Mouse (Mus musculus) neural tube, embryonic 15.5 days (tissue): ENCODE results near the gene Lama5. TPM values are rescaled to one million over a fixed set of nuclear protein-coding genes. Genes with fewer than 3 reads are reported as not detected.
"Not testable (repeated sequence)": the region's sequence is repeated elsewhere in the genome, so short reads cannot be mapped to it uniquely, and the experiment has no call there.

Experiments
- ATAC-seq: fragments of 200-750 bp; cut with Nextera tagmentation; 2 replicates; pipeline ENCODE4 v1.8.0; 2017; ENCODE audit warnings: mild to moderate bottlenecking, moderate TSS enrichment, moderate library complexity; ENCODE audit not compliant: low FRiP score
- H3K27ac ChIP-seq: fragments of 300-500 bp; sonication (generic); replicated peaks from 2 replicates; pipeline ENCODE4 v1.5.1; 2015; ENCODE audit warnings: mild to moderate bottlenecking, inconsistent platforms
- H3K27me3 ChIP-seq: fragments of 300-500 bp; sonication (generic); replicated peaks from 2 replicates; pipeline ENCODE4 v1.6.1; 2015; ENCODE audit warnings: inconsistent platforms
- H3K36me3 ChIP-seq: fragments of 300-500 bp; sonication (generic); 2 replicates; pipeline ENCODE4 v1.6.1; 2015; ENCODE audit warnings: inconsistent platforms
- H3K4me1 ChIP-seq: fragments of 300-500 bp; sonication (generic); 2 replicates; pipeline ENCODE4 v1.6.1; 2015; ENCODE audit warnings: inconsistent platforms
- H3K4me2 ChIP-seq: fragments of 300-500 bp; sonication (generic); 2 replicates; pipeline ENCODE4 v1.6.1; 2015; ENCODE audit warnings: inconsistent platforms, mild to moderate bottlenecking, moderate library complexity
- H3K4me3 ChIP-seq: fragments of 300-500 bp; sonication (generic); replicated peaks from 2 replicates; pipeline ENCODE4 v1.5.1; 2015; ENCODE audit warnings: mild to moderate bottlenecking, inconsistent platforms
- H3K9ac ChIP-seq: fragments of 300-500 bp; sonication (generic); replicated peaks from 2 replicates; pipeline ENCODE4 v1.6.1; 2015; ENCODE audit warnings: mild to moderate bottlenecking, inconsistent platforms
- H3K9me3 ChIP-seq: fragments of 300-500 bp; sonication (generic); replicated peaks from 2 replicates; pipeline ENCODE4 v1.6.1; 2016; ENCODE audit warnings: inconsistent platforms
- WGBS: fragments of 180-500 bp; shearing (Covaris S2); methylation state at CpG from one replicate; pipeline ENCODE4 v1.1.7; 2015; ENCODE audit warnings: mixed read lengths; 5-methylcytosine and 5-hydroxymethylcytosine counted together
- polyA plus RNA-seq: library from polyadenylated mRNA; unstranded; fragments of >200 nt; fragmentation: Nextera tagmentation; extraction: Ambion mirVana; gene quantifications from 2 replicates; pipeline ENCODE4 v1.2.1, GENCODE M21; 2015

Gene Lama5
- polyA plus RNA-seq, 1 experiment from 2014 or later, result 1.2 TPM

DNA sequence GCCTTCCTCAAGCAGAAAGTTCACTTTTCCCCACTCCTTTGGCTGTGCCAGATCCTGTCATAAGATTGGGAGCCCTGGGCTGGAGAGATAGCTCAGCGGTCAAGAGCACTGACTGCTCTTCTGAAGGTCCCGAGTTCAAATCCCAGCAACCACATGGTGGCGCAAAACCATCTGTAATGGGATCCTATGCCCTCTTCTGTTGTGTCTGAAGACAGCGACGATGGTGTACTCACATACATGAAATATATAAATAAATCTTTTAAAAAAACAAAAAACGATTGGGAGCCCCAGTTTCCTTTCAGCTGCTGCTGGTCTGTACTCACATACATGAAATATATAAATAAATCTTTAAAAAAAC lies 40.9 kb downstream of the Lama5 start:
- Histone ChIP-seq H3K9ac (no peak overlapping the region), H3K27me3 (no peaks in the 10 kb centered on the region), H3K4me3 (no peak overlapping the region), H3K27ac (no peak overlapping the region), H3K9me3 (no peaks in the 10 kb centered on the region), H3K36me3 (no peaks in the 10 kb centered on the region), H3K4me1 (no peaks in the 10 kb centered on the region), H3K4me2 (no peak overlapping the region)
- 85% methylated on average over 6 of the region's 6 CpGs for WGBS
- no peak for ATAC-seq

DNA sequence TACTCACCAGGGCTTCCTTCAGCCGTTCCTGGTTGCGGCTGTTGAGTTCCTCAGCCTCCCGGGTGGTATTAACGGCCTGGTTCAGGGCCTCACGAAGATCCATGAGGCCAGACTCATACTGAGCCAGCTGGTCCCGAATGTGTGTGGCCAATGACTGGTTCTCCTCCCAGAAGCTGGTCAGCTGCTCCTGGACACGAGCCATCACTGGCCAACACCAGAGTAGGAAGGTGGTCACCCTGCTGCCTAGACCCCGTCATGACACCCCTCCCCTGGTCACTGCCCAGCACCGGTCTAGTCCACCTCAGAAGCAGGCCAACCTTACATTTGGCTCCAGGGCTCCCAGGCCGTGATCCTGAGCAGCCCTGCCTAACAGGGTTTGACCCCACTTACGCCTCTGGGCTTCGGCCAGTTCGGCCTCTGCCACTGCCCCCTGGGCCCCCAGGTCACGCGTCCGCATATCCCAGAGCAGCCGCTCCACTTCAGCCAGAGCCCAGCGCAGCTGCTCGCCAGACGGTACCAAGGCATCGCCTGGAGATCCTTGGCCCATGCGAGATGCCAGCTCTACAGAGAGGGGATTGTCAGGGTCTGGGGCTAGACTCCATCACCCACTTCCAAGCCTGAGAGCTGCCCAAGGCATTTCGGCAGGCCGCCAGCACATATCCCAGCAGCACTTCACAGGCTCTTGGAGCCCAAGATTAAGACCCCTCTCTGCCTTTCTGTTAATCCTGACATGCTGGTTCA lies 41.5 kb downstream of the Lama5 start:
- Histone ChIP-seq H3K36me3 (peaks cover 3% of the 10 kb centered on the region; the same call in 1 of the 2 replicates), H3K27me3 (no peaks in the 10 kb centered on the region), H3K4me2 (no peak overlapping the region), H3K9me3 (no peaks in the 10 kb centered on the region), H3K4me1 (no peaks in the 10 kb centered on the region), H3K27ac (no peak overlapping the region), H3K4me3 (no peak overlapping the region), H3K9ac (no peak overlapping the region)
- no peak for ATAC-seq
- 90% methylated on average over 24 of the region's 24 CpGs for WGBS

GRCm38 (mm10) chr2:180181542-180181941 lies 44.1 kb downstream of the Lama5 start:
- H3K4me3 ChIP-seq, result no peak overlapping the region
- no peak for ATAC-seq
- no peak overlapping the region for H3K4me2 ChIP-seq
- no peaks in the 10 kb centered on the region for H3K4me1 ChIP-seq
- H3K27ac ChIP-seq, result no peak overlapping the region
- no peak overlapping the region for H3K9ac ChIP-seq
- WGBS, result 85% methylated on average over 9 of the region's 9 CpGs
- H3K36me3 ChIP-seq, result peaks cover 27% of the 10 kb centered on the region
- no peaks in the 10 kb centered on the region for H3K9me3 ChIP-seq
- H3K27me3 ChIP-seq, result no peaks in the 10 kb centered on the region

DNA sequence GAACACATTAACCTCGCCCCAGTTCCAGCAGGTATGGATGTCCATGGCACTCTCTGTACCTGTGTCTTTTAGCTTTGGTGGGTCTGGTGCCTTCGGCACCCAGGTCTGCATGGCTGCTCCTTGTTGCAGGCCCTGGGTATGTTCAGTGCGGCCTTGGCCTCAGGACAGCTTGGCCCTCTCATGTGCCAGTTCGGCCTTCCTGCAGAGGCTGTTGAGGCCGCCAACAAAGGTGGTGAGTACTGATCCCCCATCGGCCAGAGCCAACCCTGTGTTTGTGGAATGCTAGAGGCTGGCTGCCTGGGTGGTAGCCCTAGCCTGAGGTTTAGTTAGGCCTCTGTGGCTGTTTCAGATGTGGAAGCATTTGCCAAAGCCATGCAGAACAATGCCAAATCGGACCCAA lies 49.9 kb downstream of the Lama5 start:
- ATAC-seq, result no peak
- Histone ChIP-seq H3K27ac (no peak overlapping the region), H3K4me3 (no peak overlapping the region), H3K36me3 (peaks cover 57% of the 10 kb centered on the region), H3K9me3 (no peaks in the 10 kb centered on the region), H3K27me3 (no peaks in the 10 kb centered on the region), H3K9ac (no peak overlapping the region), H3K4me1 (peaks cover 26% of the 10 kb centered on the region), H3K4me2 (no peak overlapping the region)
- 94% methylated on average over 7 of the region's 7 CpGs for WGBS

- 97% methylated on average over 5 of the region's 5 CpGs for WGBS
- no peak overlapping the region for H3K4me2 ChIP-seq
- no peaks in the 10 kb centered on the region for H3K9me3 ChIP-seq
- no peak overlapping the region for H3K27ac ChIP-seq
- H3K9ac ChIP-seq, result no peak overlapping the region
- H3K4me3 ChIP-seq, result no peak overlapping the region
- ATAC-seq, result no peak
- H3K4me1 ChIP-seq, result peaks cover 30% of the 10 kb centered on the region
- H3K27me3 ChIP-seq, result no peaks in the 10 kb centered on the region
- H3K36me3 ChIP-seq, result peaks cover 54% of the 10 kb centered on the region
These were observed 51.5 kb downstream of the Lama5 start for GRCm38 (mm10) chr2:180174121-180174520.

- H3K27me3 ChIP-seq, H3K27ac ChIP-seq, H3K9me3 ChIP-seq, ATAC-seq, H3K4me3 ChIP-seq, H3K9ac ChIP-seq: not testable (repeated sequence)
- WGBS, result 89% methylated on average over 8 of the region's 8 CpGs
- peaks cover 52% of the 10 kb centered on the region for H3K36me3 ChIP-seq
- H3K4me2 ChIP-seq, result peak overlapping the region; percentile 89
- peaks cover 30% of the 10 kb centered on the region for H3K4me1 ChIP-seq
These were observed 51.9 kb downstream of the Lama5 start for GRCm38 (mm10) chr2:180173711-180174110.

DNA sequence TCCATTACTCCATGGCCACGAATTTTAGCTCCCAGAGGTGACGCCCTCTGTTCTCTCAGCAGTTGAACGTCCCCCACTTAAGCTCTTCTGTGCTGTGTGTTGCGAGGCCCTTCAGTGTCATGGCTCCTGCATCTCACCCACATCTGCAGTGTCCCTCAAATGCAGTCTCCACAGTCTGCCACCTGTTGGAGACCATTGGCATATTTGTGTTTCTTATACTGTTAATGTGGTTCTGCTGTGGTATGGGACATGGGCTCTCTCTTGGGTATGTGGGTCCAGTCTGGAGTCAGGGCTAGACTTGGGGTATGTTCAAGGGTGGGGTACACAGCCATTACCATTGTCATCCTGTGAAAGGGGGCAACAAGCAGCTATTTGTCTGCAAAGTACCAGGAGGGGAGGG lies 52.5 kb downstream of the Lama5 start:
- ATAC-seq, result no peak
- Histone ChIP-seq H3K36me3 (peaks cover 46% of the 10 kb centered on the region), H3K4me3 (peak overlapping the region; percentile 75), H3K27ac (no peak overlapping the region), H3K9me3 (no peaks in the 10 kb centered on the region), H3K4me2 (peak overlapping the region; percentile 89), H3K4me1 (peaks cover 30% of the 10 kb centered on the region), H3K9ac (no peak overlapping the region; the same call in 1 of the 2 replicates), H3K27me3 (no peaks in the 10 kb centered on the region)
- WGBS, result 81% methylated on average over 4 of the region's 4 CpGs

- Histone ChIP-seq H3K36me3 (peaks cover 36% of the 10 kb centered on the region), H3K4me3 (peak overlapping the region; percentile 75), H3K27ac (peak overlapping the region; percentile 89; the same call in 1 of the 2 replicates), H3K9me3 (no peaks in the 10 kb centered on the region), H3K9ac (peak overlapping the region; percentile 88), H3K4me1 (peaks cover 30% of the 10 kb centered on the region), H3K27me3 (no peaks in the 10 kb centered on the region), H3K4me2 (peak overlapping the region; percentile 89)
- 4% methylated on average over 9 of the region's 9 CpGs for WGBS
- ATAC-seq, result no peak
These were observed 53.5 kb downstream of the Lama5 start for GRCm38 (mm10) chr2:180172152-180172551.

DNA sequence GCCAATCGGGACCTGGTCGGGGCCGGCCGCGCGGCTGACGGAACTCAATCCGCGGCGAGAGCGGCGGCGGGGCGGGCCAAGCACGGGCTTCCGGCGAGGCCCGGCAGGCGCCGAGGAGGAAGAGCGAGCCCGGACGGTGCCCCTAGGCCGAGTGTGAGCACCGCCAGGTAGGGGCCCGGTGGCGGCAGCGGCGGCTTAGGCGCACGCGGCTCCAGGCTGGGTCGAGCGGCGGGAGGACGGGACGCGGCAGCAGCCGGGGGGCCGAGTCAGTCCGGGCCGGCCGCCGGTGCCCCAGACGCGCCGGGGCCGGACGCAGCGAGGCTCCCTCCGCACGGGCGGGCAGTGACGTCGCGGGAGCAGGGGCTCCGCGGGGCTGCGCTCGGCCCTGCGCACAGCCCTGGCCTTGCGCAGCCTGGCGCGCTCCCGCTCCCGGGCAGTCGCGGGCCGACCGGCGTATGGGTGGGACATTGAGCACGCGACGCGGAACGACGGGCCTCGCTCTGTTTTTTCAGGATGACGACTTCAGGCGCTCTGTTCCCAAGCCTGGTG lies 54.1 kb downstream of the Lama5 start:
- Histone ChIP-seq H3K4me3 (peak overlapping the region; percentile 75), H3K9me3 (no peaks in the 10 kb centered on the region), H3K27ac (peak overlapping the region; percentile 89), H3K4me2 (peak overlapping the region; percentile 89), H3K27me3 (no peaks in the 10 kb centered on the region), H3K36me3 (peaks cover 31% of the 10 kb centered on the region), H3K4me1 (peaks cover 30% of the 10 kb centered on the region), H3K9ac (peak overlapping the region; percentile 88)
- ATAC-seq, result peak; percentile 74
- under 1% methylated on average over 79 of the region's 80 CpGs for WGBS

GRCm38 (mm10) chr2:180170806-180171521 lies 54.7 kb downstream of the Lama5 start, which contains the start of gene Adrm1:
Gene Adrm1, plus strand, starts transcription at chr2:180171485.
- peak within 1 kb of the TSS; percentile 89 for H3K27ac ChIP-seq
- no peaks in the 10 kb centered on the region for H3K9me3 ChIP-seq
- H3K9ac ChIP-seq, result peak within 1 kb of the TSS; percentile 88
- peaks cover 25% of the 10 kb centered on the region for H3K36me3 ChIP-seq
- H3K4me3 ChIP-seq, result peak within 1 kb of the TSS; percentile 75
- peaks cover 30% of the 10 kb centered on the region for H3K4me1 ChIP-seq
- peak within 1 kb of the TSS; percentile 89 for H3K4me2 ChIP-seq
- WGBS, result 5% methylated on average over 41 of the region's 41 CpGs
- H3K27me3 ChIP-seq, result no peaks in the 10 kb centered on the region
- ATAC-seq, result peak; percentile 99

DNA sequence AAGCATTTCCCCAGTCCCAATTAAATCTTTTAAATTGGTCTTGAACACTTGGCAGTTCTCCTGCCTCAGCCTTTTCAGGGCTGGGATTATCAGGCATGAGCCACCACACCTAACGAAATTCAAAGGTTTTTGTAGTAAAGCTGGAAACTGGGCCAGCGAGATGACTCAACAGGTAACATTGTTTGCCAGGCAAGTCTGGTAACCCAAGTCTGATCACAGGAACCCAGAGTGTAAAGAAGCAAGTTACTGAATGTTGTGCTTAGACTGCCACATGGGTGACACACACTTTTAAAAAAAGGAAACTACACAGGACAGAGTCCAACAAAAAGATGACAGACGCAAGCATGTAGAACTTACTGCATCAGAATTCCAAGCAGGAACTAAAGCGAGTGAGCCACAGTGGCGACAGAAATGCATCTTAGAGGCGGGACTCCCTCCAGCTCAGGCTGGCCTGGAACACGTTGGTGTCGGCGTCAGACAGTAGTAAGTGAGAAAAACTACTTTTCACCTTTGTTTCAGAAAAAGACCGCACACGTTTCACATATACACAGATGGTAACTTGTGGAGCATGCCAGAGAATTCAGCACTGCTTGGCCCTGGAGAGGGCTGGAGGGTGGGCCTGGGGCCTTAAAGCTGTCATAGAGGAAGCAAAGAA lies 55.4 kb downstream of the Lama5 start:
- Histone ChIP-seq H3K27me3 (no peaks in the 10 kb centered on the region), H3K4me3 (no peak overlapping the region), H3K27ac (no peak overlapping the region), H3K4me1 (peaks cover 30% of the 10 kb centered on the region), H3K9ac (peak overlapping the region; percentile 88; the same call in 1 of the 2 replicates), H3K36me3 (peaks cover 19% of the 10 kb centered on the region), H3K4me2 (peak overlapping the region; percentile 72; the same call in 1 of the 2 replicates), H3K9me3 (no peaks in the 10 kb centered on the region)
- WGBS, result 89% methylated on average over 11 of the region's 11 CpGs
- no peak for ATAC-seq
